Mouse (Mus musculus): ENCODE results near the gene Anks1b.

GRCm38 (mm10) chr10:90852432-90852831, 979.1 kb downstream of the Anks1b start:
- TF ChIP-seq CTCF (conservative IDR thresholded peaks at IDR 0.05; ENCODE audit: insufficient read depth, insufficient read length, low read depth, low read length) (no peak), POLR2A (IDR thresholded peaks at IDR 0.05; ENCODE audit: low read depth, low read length) (no peak)

Measured in kidney, adult 2 months (tissue).